Mouse (Mus musculus): ENCODE measurements around the gene Cmbl. TPM values are rescaled to one million over a fixed set of nuclear protein-coding genes. Genes with fewer than 3 reads are reported as not detected.

The Cmbl gene
- 10 to 100 TPM; 17.0 to 20.2 TPM for total RNA-seq (2021)
- long read RNA-seq, experiment 1, transcript Cmbl-204 (6 exons, 777 nt), result major isoform, 9 of 18 reads
- long read RNA-seq, experiment 1, partial matches to known transcripts, result 1 of 18 reads
- long read RNA-seq, experiment 1, other reads (novel, unspliced or antisense), result 5 of 18 reads
- long read RNA-seq, experiment 2, transcript Cmbl-201 (6 exons, 1,155 nt), result major isoform, 7 of 13 reads
- long read RNA-seq, experiment 2, partial matches to known transcripts, result 0 of 13 reads
- long read RNA-seq, experiment 2, other reads (novel, unspliced or antisense), result 6 of 13 reads

DNA sequence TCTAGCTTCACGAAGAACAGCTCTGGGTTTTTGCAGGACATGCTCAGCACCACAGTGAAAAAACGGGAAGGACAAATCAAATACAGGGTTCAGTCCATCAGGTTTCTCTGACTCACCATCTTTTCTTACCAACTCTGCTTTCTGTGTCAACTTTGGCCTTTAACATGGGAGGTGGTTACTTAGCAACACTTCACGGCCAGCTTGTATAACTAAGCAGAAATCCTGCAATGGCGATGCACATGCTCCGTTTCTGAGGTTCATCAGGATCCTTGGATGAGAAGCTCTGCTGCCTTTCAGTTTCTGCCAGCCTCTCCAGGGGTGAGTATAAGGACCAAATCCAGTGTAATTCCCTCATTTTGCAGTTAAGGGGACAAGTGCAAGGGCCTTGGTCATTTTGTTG lies at the start of gene Cmbl:
Cmbl (plus strand) TSS at position 206 of the 400 bp plus-strand sequence.
- DNase-seq (ENCODE audit: low spot score in 2 of 2), result no peak

DNA sequence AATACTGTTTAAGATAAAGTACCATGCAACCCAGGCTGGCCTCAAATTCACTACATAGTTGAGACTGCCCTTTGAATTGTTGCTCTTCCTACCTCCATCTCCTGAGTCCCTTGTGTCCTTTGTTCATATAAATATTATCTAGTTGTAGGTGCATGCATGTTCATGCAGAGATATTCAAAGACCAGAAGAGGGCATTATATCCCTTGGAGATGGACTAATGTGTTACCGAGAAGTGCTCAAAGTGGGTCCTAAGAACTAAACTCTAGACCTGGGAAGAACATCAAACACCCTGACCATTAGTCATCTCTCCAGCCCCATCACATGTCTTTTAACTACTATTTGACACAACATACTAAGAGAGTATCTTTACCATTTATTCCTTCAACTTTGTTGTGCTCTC lies 48.0 kb upstream of the Cmbl start:
- no peak for DNase-seq (ENCODE audit: low spot score in 2 of 2)

DNA sequence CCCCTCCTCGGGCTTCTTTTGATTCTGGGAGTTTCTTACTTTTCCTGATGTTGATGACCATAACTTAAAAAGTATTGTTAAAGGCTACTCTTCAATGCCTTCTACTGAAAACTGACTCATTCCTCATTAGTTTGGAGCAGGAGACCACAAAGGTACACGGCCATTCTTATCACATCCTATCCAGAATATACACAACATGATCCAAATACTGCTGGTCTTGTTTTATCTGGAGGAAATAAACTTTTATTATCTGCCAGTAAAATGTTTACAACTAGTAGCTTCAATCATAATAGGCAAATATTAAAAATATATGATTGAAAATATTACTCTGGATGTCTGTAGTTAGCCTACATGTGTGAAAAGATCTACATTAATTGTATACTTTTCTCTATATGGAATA lies 46.8 kb upstream of the Cmbl start:
- DNase-seq (ENCODE audit: low spot score in 2 of 2), result no peak

DNA sequence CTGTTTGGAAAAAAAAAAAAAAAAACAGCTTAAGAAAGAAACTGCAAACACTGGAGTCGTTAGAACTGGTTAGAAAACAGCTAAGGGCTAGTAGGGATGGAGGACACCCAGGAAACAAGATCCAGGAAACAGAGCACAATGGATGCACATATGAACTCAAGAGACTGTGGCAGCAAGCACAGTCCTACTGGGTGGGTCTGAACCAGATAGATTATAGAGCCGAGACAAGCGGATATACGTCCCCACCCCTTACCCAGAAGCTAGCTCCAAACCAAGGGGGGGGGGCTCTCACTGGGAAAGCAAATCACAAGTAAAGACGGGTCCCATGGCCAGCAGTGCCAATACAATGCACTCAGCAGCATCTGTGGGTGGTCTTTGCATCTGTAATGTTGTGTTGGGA lies 46.2 kb upstream of the Cmbl start:
- DNase-seq (ENCODE audit: low spot score in 2 of 2), result no peak

DNA sequence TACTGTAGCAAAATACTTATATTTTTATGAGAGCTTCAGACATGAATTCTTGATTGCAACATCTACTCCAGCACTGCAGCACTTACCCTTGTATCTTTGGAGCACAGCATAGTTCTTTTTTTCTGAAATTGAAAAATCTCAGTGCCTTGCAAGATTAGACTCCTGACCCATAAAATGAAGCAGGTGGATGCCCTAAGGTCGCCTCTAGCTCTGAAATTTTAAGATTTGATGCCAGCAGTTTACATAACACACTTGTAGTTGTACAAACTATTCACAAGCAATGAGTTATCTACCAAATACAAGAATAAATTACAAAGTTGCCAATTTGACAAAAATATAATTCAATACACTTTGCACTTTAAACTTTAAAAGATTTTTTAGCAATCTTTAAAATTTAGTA lies 38.7 kb upstream of the Cmbl start:
- no peak for DNase-seq (ENCODE audit: low spot score in 2 of 2)

DNA sequence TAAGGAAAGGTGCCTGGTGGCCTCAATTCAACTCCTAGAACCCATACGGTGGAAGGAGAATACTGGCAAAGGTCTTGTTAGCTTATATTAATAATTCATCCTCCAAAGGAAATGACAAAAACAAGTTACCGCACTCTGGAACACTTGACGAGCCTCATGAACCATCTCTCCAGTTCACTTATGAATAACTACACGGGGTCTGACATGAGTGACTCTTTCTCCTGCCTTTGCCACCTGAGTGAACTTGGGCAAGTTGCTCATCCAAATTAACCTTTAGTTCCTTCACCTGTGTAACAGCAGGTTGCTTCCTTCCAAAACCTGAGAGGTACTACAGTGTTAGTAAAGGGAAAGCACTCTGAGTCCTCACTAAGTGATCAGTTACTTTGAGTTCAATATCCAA lies 36.7 kb upstream of the Cmbl start:
- DNase-seq (ENCODE audit: low spot score in 2 of 2), result no peak

DNA sequence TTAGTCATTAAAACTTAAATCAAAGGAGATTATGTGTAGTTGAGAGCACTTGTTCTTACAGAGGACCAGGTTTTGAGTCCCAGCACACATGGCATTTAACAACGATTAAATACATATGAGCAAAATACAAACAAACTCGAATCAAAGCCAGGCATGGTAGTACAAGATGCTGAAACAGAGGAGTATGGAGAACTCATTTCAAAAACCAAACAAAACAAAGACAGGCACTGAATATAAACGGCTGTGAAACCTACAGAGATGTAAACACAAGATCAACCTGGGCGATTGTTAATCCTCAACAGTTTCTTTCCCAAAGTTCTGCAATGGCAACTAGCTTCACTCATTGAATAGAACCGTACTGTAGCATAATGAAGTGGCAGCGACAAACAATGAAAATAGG lies 36.1 kb upstream of the Cmbl start:
- no peak for DNase-seq (ENCODE audit: low spot score in 2 of 2)

DNA sequence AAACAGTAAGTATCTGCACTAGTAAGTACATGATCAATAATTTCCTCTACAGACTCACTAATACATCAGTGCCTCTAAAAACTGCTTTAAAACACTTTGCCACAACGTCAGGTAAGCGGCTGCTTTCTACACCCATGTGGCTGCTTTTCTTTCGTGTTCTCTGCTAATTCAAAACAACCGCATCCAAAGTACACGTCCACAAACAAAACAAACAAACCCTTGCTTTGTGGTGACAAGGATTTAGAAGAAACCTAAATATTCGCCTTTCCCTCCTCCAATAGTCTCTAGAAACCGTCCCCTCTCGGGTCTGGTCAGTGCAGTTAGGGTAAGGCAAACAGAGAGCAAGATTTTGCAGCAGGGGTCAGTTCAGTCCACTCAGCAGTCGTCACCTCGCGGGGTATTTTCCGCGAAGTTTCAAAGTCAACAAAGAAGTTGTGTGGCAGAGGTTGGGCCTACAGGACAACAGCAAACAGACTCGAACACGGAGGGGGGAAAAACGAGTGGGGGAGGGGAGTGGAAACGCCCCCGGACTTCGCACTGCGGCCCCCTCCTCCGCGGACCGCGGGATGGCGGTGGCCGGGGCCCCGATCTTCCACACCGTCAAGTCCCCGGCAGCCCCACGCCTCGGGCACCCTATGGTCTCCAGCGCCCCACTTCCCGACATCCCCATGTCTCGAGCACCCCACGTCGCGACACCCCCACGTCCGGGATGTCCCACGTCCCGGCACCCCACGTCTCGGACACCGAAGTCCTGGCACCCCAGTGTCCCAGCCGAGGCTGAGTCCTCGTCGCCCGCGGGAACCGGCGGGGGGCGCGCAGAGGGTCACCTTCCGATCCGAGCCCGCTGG lies 35.2 kb upstream of the Cmbl start:
- peak; percentile 27 to 28 for DNase-seq (ENCODE audit: low spot score in 2 of 2)

DNA sequence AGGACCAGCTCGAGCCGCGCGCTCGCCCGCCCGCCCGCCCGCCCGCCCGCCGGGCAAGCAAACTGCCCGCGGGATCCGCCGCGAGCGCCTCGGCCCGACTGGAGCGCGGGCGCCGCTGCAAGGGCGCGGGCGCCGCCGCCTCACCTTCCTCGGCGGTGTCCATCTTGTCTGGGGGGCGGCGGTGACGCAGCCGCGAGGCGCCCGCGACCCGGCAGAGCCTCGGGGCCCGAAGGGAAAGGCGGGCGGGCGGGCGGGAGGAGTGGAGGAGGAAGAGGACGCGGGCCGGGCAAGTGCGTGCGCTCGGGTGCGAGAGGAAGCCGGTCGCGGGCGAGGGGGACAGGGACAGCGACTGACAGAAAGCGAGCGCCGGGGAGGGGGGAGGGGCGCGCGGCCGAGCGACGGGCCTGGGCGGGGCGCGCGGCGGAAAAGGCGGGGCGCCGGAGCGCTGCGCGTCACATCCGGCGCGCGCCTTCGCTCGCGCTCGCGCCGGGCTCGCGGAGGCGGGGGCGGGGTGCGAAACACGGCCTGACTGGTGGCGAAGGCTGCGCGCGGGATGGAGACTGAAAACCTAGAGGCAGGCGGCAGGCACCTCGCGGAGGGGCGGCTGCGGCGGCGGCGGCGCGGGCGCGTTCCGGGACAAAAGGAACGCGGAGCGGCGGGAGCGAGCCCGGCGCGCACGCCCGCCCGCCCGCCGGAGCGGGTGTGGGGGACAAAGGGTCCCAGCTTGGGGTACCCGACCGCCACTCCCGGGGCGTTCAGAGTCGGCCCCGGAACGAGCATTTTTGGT lies 34.3 kb upstream of the Cmbl start, which contains the start of gene March6:
March6 (minus strand) TSS at position 395 of the 787 bp plus-strand sequence.
- DNase-seq (ENCODE audit: low spot score in 2 of 2), result peak; percentile 90 to 95

DNA sequence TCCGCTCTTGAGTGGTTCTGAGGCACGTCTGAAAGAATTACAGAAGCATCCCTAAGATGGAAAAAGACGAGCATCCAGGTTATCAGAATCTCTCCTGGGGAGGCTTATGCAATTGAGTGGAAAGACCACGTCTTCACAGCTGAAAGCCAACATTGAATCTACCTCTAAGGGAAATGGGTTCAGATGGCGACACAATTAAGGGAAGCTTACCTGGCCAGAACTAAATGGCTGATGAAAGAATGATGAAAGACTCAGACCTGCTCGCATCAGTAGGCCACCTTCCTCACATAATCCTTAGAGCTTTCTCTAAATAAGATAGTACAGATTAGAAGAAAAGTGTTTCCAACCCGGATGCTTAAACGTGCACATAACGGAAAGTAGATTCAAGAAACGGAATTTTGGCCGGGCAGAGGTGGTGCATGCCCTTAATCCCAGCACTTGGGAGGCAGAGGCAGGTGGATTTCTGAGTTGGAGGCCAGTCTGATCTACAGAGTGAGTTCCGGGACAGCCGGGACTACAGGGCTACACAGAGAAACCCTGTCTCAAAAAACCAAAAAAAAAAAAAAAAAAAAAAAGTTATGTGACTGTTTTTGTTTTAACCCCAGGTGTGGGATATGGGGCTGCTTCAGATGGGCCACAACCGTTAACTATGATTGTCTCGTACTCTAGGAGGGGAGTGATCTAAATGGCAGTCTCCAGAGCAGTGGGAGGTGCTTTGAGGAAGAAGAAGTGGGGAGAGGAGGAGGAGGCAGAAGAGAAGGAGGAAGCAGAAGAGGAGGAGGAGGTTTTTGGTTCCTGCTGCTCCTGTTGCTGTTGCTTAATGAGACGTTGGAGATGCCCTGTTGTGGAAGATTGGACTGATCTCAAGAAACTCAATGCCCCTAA lies 33.5 kb upstream of the Cmbl start:
- DNase-seq (ENCODE audit: low spot score in 2 of 2), result no peak

DNA sequence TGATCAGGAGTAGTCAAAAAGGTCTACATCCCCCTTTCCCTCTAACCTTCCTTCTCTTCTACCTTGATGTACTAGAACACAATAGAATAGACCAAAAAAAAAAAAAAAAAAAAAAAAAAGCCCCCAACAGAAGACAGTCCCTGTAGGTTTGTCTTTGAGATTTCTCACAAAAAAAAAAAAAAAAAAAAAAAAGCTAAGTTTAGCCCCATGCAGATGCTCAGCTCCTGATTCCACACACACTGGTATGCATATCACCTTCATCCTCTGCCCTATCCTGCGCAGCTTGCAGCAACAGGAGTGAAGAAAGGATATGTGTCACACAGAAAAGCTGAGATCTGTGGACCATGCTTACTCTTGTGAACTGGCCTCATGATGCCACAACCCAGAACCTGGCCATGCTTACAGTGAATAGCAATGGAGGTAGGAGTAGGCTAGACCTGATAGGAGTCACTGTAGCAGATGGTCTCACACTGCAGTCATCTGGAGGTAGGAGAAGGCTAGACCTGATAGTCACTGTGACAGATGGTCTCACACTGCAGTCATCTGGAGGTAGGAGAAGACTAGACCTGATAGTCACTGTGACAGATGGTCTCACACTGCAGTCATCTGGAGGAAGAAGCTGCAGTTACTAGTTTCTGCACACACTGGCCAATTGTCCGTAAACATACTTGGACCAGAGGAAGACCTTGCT lies 32.7 kb upstream of the Cmbl start:
- peak in 1 of 2 experiments; percentile 20 for DNase-seq (ENCODE audit: low spot score in 2 of 2)

DNA sequence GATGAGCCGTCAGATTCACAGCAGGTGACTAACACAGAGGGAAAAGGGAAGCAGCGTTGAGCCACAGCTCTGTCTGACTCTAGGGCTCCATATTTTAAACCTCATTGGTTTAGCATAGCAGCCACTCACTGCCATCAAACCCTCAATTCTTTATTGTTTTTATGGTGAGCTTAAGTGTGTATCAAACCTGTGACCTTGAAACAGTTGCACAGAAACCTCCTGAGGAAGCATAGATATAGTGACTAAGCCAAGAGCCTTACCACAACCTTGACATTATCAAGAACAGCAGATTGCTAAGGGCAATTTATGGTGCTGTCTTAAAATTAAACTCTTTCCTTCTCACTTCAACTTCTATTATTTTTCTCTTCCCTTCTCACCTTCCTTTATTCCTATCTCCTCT lies 31.7 kb upstream of the Cmbl start:
- DNase-seq (ENCODE audit: low spot score in 2 of 2), result no peak

DNA sequence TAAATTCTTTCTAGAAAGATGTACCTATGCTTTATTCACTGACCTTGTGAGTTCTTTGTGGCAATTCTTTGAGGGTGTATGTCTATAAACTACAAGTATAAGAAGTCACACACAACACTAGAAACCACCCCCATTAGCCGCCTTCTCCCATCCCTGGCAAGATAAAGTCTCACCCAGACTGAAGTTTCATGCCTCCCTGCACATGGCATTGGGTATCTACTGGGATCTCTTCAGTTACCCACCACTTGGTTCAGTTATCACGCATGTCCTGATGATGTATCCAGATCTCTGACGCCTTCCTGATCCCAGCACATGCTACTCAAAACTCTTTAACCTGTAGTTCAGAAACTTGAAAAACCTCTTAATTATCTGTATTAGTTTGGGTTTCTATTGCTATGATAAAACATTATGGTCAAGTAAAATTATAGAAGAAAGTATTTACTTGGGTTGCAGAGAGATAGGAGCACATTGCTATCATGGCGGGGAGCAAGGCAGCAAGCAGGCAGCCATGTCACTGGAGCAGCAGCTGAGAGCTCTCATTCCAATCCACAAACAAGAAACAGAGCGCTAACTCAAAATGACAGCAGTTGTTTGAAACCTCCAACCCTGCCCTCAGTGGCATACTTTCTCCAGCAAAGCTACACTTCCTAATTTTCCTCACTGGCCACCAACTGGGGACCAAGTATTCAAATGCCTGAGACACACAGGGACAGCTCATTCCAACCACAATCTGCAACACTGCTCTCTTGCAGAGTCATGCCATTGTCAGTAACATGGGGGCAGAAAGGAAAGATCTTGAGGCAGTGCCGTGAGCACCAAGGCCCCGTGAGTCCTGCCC lies 30.5 kb upstream of the Cmbl start:
- no peak for DNase-seq (ENCODE audit: low spot score in 2 of 2)

DNA sequence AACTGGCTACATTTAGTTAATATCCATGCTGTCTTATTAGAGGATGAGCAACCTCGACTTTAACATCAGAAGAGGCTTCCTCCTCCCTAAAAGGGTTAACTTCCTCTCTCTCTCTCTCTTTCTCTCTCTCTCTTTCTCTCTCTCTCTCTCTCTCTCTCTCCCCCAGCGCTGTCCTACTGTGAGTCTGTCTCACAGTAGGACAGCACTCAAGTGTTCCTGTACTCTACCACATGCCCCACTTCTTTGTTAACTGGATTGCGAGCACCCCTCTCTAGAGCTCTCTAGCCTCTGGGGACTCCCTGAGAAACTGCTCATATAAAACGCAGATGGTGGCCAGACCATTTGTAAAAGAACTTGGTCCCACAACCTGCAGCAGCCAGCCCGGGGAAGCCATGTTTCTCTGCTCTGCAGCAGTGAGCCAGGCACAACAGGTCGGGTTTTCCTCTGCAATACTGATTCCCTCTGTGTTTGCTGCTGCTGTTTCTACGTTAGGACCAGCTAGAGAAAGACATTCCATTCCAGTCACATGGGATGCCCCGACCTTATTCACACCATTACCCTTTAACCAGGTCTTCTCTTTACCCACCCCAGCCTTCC lies 29.8 kb upstream of the Cmbl start:
- no peak for DNase-seq (ENCODE audit: low spot score in 2 of 2)

DNA sequence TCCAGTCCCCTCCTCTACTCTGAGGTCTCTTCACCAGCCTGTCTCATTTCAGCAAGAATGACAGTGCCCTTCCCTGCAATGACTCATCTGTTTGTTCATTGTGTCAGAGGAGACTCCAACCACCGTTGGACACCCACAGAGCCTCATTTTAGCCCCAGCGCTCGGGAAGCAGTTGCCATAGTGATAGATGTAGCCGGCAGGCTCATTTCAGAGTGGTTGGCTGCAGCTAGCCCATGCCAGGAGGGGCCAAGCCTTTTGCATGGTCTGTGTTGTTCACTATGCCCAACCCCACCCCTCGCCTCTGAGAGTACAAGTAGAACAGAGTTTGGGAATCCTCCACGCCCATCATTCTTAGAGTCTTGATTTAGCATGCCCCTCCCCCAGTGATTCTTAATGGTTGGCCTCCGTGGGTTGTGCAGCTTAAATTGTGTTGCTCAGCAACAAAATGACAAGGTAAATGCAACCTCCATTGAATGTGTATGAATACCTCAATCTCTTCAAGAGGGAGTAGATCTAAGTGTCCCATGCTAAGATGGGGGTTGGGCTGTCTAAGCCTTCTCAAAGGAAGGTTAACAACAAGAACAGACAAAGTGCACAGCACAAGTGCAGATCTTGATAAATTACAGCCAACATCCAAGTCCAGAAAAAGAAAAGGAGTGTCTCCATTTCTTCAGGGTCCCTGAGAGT lies 29.0 kb upstream of the Cmbl start:
- peak; percentile 65 to 80 for DNase-seq (ENCODE audit: low spot score in 2 of 2)

DNA sequence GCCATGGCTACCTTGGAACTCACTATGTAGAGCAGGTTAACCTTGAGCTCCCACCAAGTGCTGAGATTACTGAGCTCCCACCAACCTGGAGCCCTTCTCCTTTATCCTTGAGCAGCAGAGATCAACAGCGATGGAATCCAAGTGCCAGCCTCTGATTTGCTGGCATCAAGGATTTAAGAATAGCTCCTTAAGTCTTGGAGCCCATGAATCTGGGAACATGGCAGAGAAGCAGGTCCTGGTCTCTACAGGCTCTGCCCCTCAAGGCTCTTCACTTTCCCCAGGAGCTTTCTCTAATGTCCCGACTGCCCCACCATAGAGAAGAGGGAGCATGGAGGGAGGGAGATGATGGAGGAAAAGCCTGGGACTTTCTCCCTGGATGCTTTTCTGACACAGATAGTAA lies 27.5 kb upstream of the Cmbl start:
- no peak for DNase-seq (ENCODE audit: low spot score in 2 of 2)

DNA sequence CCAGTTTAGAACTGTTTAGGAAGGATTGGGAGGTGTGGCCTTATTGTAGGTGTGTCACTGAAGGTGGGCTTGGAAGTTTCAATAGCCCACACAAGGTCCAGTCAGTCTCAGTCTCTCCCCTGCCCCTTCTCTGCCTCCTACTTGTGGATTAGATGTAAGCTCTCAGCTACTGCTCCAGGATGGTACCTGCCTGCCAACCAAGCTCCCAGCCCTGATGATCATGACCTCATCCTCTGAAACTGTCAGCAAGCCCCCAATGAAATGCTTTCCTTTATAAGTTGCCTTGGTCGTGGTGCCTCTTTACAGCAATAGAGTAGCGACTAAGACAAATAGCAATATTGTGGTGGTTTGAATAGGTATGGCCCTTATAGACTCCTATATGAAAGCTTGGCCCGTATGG lies 26.8 kb upstream of the Cmbl start:
- DNase-seq (ENCODE audit: low spot score in 2 of 2), result no peak

All from left cerebral cortex, adult 18-20 months (tissue).